Mouse (Mus musculus) c-Kit-negative CD71-positive TER-119-positive erythroid progenitor cells, embryonic 14.5 days (primary cell): ENCODE measurements around the gene Bcl2.

Source experiments
- DNase-seq: peaks from one replicate; pipeline ENCODE4 v3.0.0-alpha.2; 2013; ENCODE audit warnings: low read depth, low spot score

Bcl2 gene

DNA sequence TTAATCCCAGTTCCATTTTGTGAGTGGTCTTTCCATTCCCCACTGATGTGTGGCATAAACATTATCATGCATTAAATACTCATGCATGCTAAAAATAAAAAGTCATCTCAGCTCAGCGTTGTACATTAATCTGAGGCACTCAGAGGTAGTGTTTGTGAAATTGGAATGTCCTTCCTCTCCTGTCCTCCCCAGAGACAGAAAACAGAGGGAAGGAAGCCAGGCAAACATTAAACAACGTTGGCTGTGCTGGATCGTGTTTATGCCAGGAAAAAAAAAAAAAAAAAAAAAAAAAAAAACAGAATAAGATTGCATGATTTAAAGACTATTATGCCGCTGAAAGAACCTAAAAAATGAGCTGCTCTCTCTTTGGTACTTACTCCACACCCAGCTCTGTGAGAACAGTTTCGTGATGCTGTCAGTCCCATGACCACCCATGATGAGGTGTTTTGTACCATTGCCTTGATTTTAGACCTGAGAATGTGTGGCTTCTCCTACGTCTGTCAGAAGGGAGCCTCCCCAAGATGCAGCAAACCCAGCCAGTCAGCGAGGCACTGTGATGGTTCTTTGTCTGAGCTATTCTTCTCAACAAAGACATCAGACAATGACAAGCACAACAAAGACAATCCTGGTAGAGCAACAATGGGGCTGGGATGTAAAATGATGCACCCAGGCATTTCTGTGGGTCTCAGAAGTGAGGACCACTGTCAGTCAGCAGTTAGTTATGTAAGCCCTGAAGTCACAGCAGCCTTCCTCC is 200.0 kb downstream of the Bcl2 start:
- DNase-seq, result no peak

DNA sequence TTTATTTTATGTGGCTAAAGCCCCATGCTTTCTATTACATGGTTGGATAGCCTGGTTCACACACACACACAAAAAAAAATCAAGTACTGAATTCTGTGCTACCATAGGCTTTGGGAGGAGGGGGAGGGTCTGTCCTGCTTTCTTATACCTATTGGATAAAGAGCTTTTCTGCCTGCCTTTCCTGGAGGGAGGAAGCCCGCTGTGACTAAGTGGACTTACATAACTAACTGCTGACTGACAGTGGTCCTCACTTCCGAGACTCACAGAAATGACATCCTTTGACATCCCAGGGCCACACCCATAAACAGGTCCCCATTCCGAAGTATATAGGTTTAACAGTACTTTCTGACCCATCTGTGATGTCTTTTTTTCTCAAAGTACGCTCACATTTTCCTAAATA is 200.6 kb downstream of the Bcl2 start:
- no peak for DNase-seq

DNA sequence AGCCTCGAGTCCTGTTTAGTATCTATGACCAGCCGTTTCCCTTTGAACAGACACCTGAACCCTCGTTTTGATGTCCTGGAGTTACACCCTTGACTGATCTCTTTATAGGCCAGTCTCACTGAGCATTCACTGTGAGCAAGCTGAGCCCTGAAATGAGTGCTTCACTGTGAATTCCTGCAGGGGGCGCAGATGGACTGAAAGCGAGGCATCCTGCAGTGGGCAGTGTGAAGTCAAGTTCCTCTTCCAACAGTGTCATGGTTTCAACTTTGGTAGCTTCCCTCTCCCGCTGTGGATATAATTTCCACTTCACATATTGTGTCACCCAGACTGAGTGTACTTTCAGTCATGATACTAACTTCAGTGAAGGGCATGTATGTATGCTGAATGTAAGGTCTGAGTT is 202.5 kb downstream of the Bcl2 start:
- DNase-seq, result no peak

DNA sequence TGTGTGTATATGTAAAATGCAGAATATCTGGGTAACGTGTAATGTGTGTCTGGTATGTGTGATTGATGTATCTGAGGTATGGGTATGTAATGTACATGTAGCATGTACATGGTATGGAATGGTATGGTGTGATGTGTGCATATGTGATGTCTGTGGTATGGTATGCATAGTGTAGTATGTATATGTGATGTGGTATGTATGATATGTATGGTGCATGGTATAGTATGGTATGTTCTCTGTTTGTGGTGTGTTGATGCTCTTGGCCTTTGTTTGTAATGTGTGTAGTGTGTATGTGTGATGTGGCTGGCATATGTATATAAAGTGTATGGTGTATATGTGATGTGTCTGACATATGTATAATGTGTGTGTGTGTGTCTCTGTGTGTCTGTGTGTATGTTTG is 206.5 kb downstream of the Bcl2 start:
- no peak for DNase-seq

DNA sequence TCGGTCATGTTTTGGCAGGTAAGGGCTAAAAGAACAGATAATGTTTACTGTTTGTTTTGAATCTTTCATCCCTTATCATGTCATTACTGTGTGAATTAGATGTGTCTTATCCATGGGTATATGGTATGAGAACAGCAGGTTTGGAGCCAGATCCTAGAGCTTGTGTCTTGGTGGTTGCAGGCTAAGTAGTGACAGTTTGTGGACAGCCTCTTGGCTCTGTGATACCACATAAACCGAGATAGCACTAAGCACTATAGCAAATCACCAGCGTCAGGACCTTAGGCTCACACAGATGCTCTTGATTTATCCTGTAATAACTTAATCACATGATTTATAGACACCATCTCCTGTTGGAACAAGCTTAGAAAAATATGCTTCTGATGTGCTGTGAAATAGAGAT is 210.2 kb downstream of the Bcl2 start:
- no peak for DNase-seq

DNA sequence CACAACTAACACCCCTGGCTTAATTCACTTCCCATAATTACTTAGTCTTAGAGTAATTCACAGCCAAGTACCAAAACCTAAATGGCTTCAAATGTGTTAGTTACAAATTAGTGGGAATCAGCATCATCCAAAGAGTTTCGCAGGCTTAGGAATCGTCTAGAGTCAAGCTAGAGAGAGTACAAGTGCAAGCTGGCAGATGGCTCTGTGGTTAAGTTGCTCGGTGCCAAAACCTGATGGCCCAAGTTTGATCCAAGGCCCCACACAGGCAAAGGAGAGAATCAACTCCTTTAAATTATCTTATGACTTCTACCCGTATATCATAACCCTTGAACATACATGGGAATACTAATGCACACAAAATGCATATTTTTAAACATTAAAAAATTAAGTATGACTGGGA is 210.7 kb downstream of the Bcl2 start:
- DNase-seq, result no peak

DNA sequence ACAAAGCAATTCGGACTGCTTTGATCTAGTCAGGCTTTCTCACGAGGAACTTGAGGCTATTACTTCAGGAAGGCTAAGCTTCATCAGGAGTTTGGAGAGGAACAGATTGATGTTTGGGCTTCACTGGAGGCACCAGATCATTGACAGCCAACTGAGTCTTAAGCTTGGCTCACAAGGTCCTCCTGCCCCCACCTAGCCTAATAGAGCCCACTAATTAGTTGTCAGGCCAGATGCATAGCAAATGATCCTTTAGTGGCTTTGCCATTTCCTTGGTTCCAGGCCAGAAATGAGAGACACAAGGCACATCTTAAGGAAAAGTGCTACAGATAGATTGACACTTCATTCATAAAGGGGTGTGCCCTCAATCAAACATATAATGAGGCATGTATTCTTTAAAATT is 216.1 kb downstream of the Bcl2 start:
- no peak for DNase-seq
